Mouse (Mus musculus) cerebral cortex, adult 2 months (tissue): Measurements from ENCODE around the gene Flt3.

Source experiments
- WGBS: fragments of 180-500 bp; shearing (Covaris S2); methylation state at CpG from one replicate; pipeline ENCODE4 v1.1.7; 2018; 5-methylcytosine and 5-hydroxymethylcytosine counted together

Gene Flt3

GRCm38 (mm10) chr5:147410585-147410984 is 10.3 kb upstream of the Flt3 start:
- 80% methylated on average over 6 of the region's 6 CpGs for whole genome bisulfite sequencing

GRCm38 (mm10) chr5:147408731-147409130 is 8.4 kb upstream of the Flt3 start:
- WGBS = 56% methylated on average over 29 of the region's 29 CpGs

GRCm38 (mm10) chr5:147406135-147406534 is 5.8 kb upstream of the Flt3 start:
- 83% methylated on average over 5 of the region's 5 CpGs for WGBS

GRCm38 (mm10) chr5:147402505-147402904 is 2.2 kb upstream of the Flt3 start:
- 6% methylated on average over 5 of the region's 5 CpGs for WGBS

GRCm38 (mm10) chr5:147401024-147401423 is 735 bp upstream of the Flt3 start:
- 32% methylated on average over 11 of the region's 11 CpGs for WGBS

GRCm38 (mm10) chr5:147400505-147400979 is 253 bp upstream of the Flt3 start:
- 3% methylated on average over 17 of the region's 17 CpGs for WGBS

- 22% methylated on average over 1 of the region's 1 CpGs for WGBS
These were observed 5.2 kb downstream of the Flt3 start for GRCm38 (mm10) chr5:147395050-147395449.

- WGBS = 64% methylated on average over 12 of the region's 12 CpGs
These were observed 7.5 kb downstream of the Flt3 start for GRCm38 (mm10) chr5:147392667-147393213.

GRCm38 (mm10) chr5:147390772-147391171 is 9.5 kb downstream of the Flt3 start:
- 42% methylated on average over 2 of the region's 2 CpGs for WGBS

- WGBS = 71% methylated on average over 5 of the region's 5 CpGs
These were observed 11.2 kb downstream of the Flt3 start for GRCm38 (mm10) chr5:147389052-147389451.

- WGBS = 81% methylated on average over 9 of the region's 9 CpGs
These were observed 11.8 kb downstream of the Flt3 start for GRCm38 (mm10) chr5:147388376-147389008.

- 83% methylated on average over 13 of the region's 13 CpGs for WGBS
These were observed 13.4 kb downstream of the Flt3 start for GRCm38 (mm10) chr5:147386865-147387264.

- 62% methylated on average over 10 of the region's 10 CpGs for WGBS
These were observed 18.9 kb downstream of the Flt3 start for GRCm38 (mm10) chr5:147381396-147381795.

- 85% methylated on average over 3 of the region's 3 CpGs for WGBS
These were observed 20.8 kb downstream of the Flt3 start for GRCm38 (mm10) chr5:147379481-147379880.

GRCm38 (mm10) chr5:147370276-147370675 is 30.0 kb downstream of the Flt3 start:
- 83% methylated on average over 8 of the region's 8 CpGs for WGBS

- WGBS = 93% methylated on average over 6 of the region's 6 CpGs
These were observed 32.1 kb downstream of the Flt3 start for GRCm38 (mm10) chr5:147368221-147368620.

GRCm38 (mm10) chr5:147365995-147366765 is 34.1 kb downstream of the Flt3 start:
- WGBS = 76% methylated on average over 16 of the region's 16 CpGs

- WGBS = 76% methylated on average over 12 of the region's 12 CpGs
These were observed 37.2 kb downstream of the Flt3 start for GRCm38 (mm10) chr5:147363054-147363453.

- WGBS = 88% methylated on average over 11 of the region's 11 CpGs
These were observed 41.8 kb downstream of the Flt3 start for GRCm38 (mm10) chr5:147358481-147358880.

- WGBS = 54% methylated on average over 3 of the region's 3 CpGs
These were observed 42.8 kb downstream of the Flt3 start for GRCm38 (mm10) chr5:147357536-147357935.

GRCm38 (mm10) chr5:147356260-147357055 is 43.8 kb downstream of the Flt3 start:
- WGBS = 89% methylated on average over 13 of the region's 13 CpGs

- 83% methylated on average over 3 of the region's 3 CpGs for WGBS
These were observed 44.5 kb downstream of the Flt3 start for GRCm38 (mm10) chr5:147355788-147356187.
